ENCODE assay signal across 8 mouse cellular contexts in genomic region chr10:80171760-80172526, GRCm38 (mm10). TPM values are rescaled to one million over a fixed set of nuclear protein-coding genes. Genes with fewer than 3 reads are reported as not detected.
A peak's percentile ranks its signal among the peaks of the same experiment; 100 is the strongest.
DNase-seq lines count a peak whose midpoint lies in the region; ATAC-seq and TF ChIP-seq lines count a peak whose summit lies in the region.

No protein-coding gene starts in this region.

- no peaks in the 10 kb centered on the region for H3K27me3 ChIP-seq in spleen, adult 2 months (ENCODE audit: control insufficient read depth, insufficient read depth, low read length)
- H3K27me3 ChIP-seq in heart, postnatal 0 days (ENCODE audit: control insufficient read depth, insufficient read depth, low read length) = no peaks in the 10 kb centered on the region
- H3K27me3 ChIP-seq in limb, embryonic 15.5 days = no peaks in the 10 kb centered on the region

- H3K4me2 ChIP-seq in heart, postnatal 0 days (ENCODE audit: low read depth, low read length) = peak overlapping the region; percentile 54
- peak overlapping the region; percentile 67 for H3K4me2 ChIP-seq in limb, embryonic 15.5 days

- DNase-seq in cerebellum, adult 11 months = peak; percentile 41
- DNase-seq in cerebellum, postnatal 4 days (ENCODE audit: low spot score in 2 of 2) = no peak
- no peak for DNase-seq in spleen, adult 2 months (ENCODE audit: low read depth in 1 of 2, low spot score in 2 of 2)
- no peak for DNase-seq in spleen, postnatal 14 days (ENCODE audit: low spot score in 2 of 2)
- no peak for DNase-seq in heart, postnatal 0 days (ENCODE audit: low spot score)
- no peak for DNase-seq in left cerebral cortex, adult 11 months (ENCODE audit: low spot score)

- TF ChIP-seq POLR2A in spleen, adult 2 months (IDR thresholded peaks at IDR 0.05; ENCODE audit: low read depth, low read length) = no peak

- peak overlapping the region; percentile 0; the same call in 1 of the 2 replicates for H3K9ac ChIP-seq in heart, postnatal 0 days (replicated peaks; ENCODE audit: low read depth, low read length)
- H3K9ac ChIP-seq in limb, embryonic 15.5 days = no peak overlapping the region

- peaks cover 25% of the 10 kb centered on the region for H3K36me3 ChIP-seq in spleen, adult 2 months (ENCODE audit: control insufficient read depth, insufficient read depth, low read length)
- H3K36me3 ChIP-seq in heart, postnatal 0 days (replicated peaks; ENCODE audit: control insufficient read depth, insufficient read depth, low read length) = peaks cover 28% of the 10 kb centered on the region
- peaks cover 28% of the 10 kb centered on the region for H3K36me3 ChIP-seq in limb, embryonic 15.5 days

- no peak overlapping the region for H3K4me3 ChIP-seq in spleen, adult 2 months (ENCODE audit: extremely low read depth, insufficient read depth, insufficient read length)
- no peak overlapping the region for H3K4me3 ChIP-seq in heart, postnatal 0 days (ENCODE audit: low read depth, low read length)
- no peak overlapping the region for H3K4me3 ChIP-seq in limb, embryonic 15.5 days

- no peak for ATAC-seq in heart, postnatal 0 days (ENCODE audit: insufficient read depth, low read depth)
- no peak for ATAC-seq in limb, embryonic 15.5 days (ENCODE audit: insufficient number of reproducible peaks, low FRiP score, low TSS enrichment, low read depth)
- no peak for ATAC-seq in inflammation-experienced regulatory T-cells, adult 6 months

- TF ChIP-seq CTCF in spleen, adult 2 months (IDR thresholded peaks at IDR 0.05; ENCODE audit: extremely low read depth, insufficient read depth, insufficient read length, insufficient replicate concordance) = no peak
- TF ChIP-seq CTCF in heart, postnatal 0 days (IDR thresholded peaks at IDR 0.05; ENCODE audit: low read depth) = no peak

- no peak for TF ChIP-seq EP300 in heart, postnatal 0 days (IDR thresholded peaks at IDR 0.05; ENCODE audit: low read depth)

- H3K9me3 ChIP-seq in heart, postnatal 0 days (replicated peaks; ENCODE audit: control insufficient read depth, low read length) = no peaks in the 10 kb centered on the region
- no peaks in the 10 kb centered on the region for H3K9me3 ChIP-seq in limb, embryonic 15.5 days

- WGBS in spleen, adult 2 months = 91% methylated on average over 45 of the region's 45 CpGs
- WGBS in heart, postnatal 0 days = 83% methylated on average over 45 of the region's 45 CpGs
- 88% methylated on average over 45 of the region's 45 CpGs for WGBS in limb, embryonic 15.5 days

- H3K4me1 ChIP-seq in spleen, adult 2 months (ENCODE audit: control insufficient read depth, insufficient read depth, insufficient read length) = peaks cover 14% of the 10 kb centered on the region
- peaks cover 8% of the 10 kb centered on the region for H3K4me1 ChIP-seq in heart, postnatal 0 days (ENCODE audit: control insufficient read depth, insufficient read depth)
- peaks cover 46% of the 10 kb centered on the region for H3K4me1 ChIP-seq in limb, embryonic 15.5 days

- peak overlapping the region; percentile 99 for H3K27ac ChIP-seq in spleen, adult 2 months (ENCODE audit: insufficient read depth, low read length)
- peak overlapping the region; percentile 58 for H3K27ac ChIP-seq in heart, postnatal 0 days (ENCODE audit: low read depth)
- peak overlapping the region; percentile 90 for H3K27ac ChIP-seq in limb, embryonic 15.5 days

RNA-seq across cellular contexts. Expression of gene 1600002K03Rik, which starts 0.8 kb away (rescaled TPM):
- polyA plus RNA-seq in spleen, adult 2 months (2012; rRNA removed) = 10.8 TPM in 2 replicates
- total RNA-seq in heart, postnatal 0 days (2014; rRNA removed; ENCODE audit: low replicate concordance) = 0.66 and 8.9 TPM in 2 replicates
- polyA plus RNA-seq in heart, postnatal 0 days (2015; fragmentation: Nextera tagmentation; extraction: Ambion mirVana) = 4.6 and 5.7 TPM in 2 replicates
- polyA plus RNA-seq in limb, embryonic 15.5 days (2015; fragmentation: Nextera tagmentation; extraction: Ambion mirVana) = 12.8 and 13.3 TPM in 2 replicates
- polyA plus RNA-seq in inflammation-experienced regulatory T-cells, adult 6 months (2017; shearing (Covaris generic)) = 10 to 100 TPM; 17.9 to 28.4 (median 20.5) TPM

RNA-seq across cellular contexts. Expression of gene Cirbp, which starts 6.2 kb away (rescaled TPM):
- polyA plus RNA-seq in spleen, adult 2 months (2012; rRNA removed) = 144 and 151 TPM in 2 replicates
- 121 and 163 TPM in 2 replicates for total RNA-seq in heart, postnatal 0 days (2014; rRNA removed; ENCODE audit: low replicate concordance)
- 208 and 330 TPM in 2 replicates for polyA plus RNA-seq in heart, postnatal 0 days (2015; fragmentation: Nextera tagmentation; extraction: Ambion mirVana)
- 102 and 103 TPM in 2 replicates for polyA plus RNA-seq in limb, embryonic 15.5 days (2015; fragmentation: Nextera tagmentation; extraction: Ambion mirVana)
- 100 to 1,000 TPM in 2 of 3 experiments, 10 to 100 TPM in 1; 84.2 to 255 (median 213) TPM for polyA plus RNA-seq in inflammation-experienced regulatory T-cells, adult 6 months (2017; shearing (Covaris generic))

RNA-seq across cellular contexts. Expression of gene Efna2, which starts 7.3 kb away (rescaled TPM):
- 1.3 and 1.8 TPM in 2 replicates for polyA plus RNA-seq in spleen, adult 2 months (2012; rRNA removed)
- total RNA-seq in heart, postnatal 0 days (2014; rRNA removed; ENCODE audit: low replicate concordance) = 2.4 and 3.0 TPM in 2 replicates
- polyA plus RNA-seq in heart, postnatal 0 days (2015; fragmentation: Nextera tagmentation; extraction: Ambion mirVana) = 3.3 and 3.7 TPM in 2 replicates
- polyA plus RNA-seq in limb, embryonic 15.5 days (2015; fragmentation: Nextera tagmentation; extraction: Ambion mirVana) = 27.0 and 29.3 TPM in 2 replicates
- not detected for polyA plus RNA-seq in inflammation-experienced regulatory T-cells, adult 6 months (2017; shearing (Covaris generic))

RNA-seq across cellular contexts. Expression of gene Midn, which starts 23.9 kb away (rescaled TPM):
- polyA plus RNA-seq in spleen, adult 2 months (2012; rRNA removed) = 128 and 157 TPM in 2 replicates
- 100 and 122 TPM in 2 replicates for total RNA-seq in heart, postnatal 0 days (2014; rRNA removed; ENCODE audit: low replicate concordance)
- 12.4 and 15.8 TPM in 2 replicates for polyA plus RNA-seq in heart, postnatal 0 days (2015; fragmentation: Nextera tagmentation; extraction: Ambion mirVana)
- polyA plus RNA-seq in limb, embryonic 15.5 days (2015; fragmentation: Nextera tagmentation; extraction: Ambion mirVana) = 13.4 and 14.0 TPM in 2 replicates
- 1 to 10 TPM; 7.3 to 9.3 (median 7.5) TPM for polyA plus RNA-seq in inflammation-experienced regulatory T-cells, adult 6 months (2017; shearing (Covaris generic))

RNA-seq across cellular contexts. Expression of gene Cbarp, which starts 31.3 kb away (rescaled TPM):
- polyA plus RNA-seq in spleen, adult 2 months (2012; rRNA removed) = 11.9 and 13.4 TPM in 2 replicates
- 2.8 and 5.9 TPM in 2 replicates for total RNA-seq in heart, postnatal 0 days (2014; rRNA removed; ENCODE audit: low replicate concordance)
- polyA plus RNA-seq in heart, postnatal 0 days (2015; fragmentation: Nextera tagmentation; extraction: Ambion mirVana) = 1.0 and 1.1 TPM in 2 replicates
- polyA plus RNA-seq in limb, embryonic 15.5 days (2015; fragmentation: Nextera tagmentation; extraction: Ambion mirVana) = 5.9 and 6.8 TPM in 2 replicates
- 1 to 10 TPM in 2 of 3 experiments, under 1 TPM in 1; 0.60 to 2.3 (median 1.3) TPM for polyA plus RNA-seq in inflammation-experienced regulatory T-cells, adult 6 months (2017; shearing (Covaris generic))
